8 mouse cellular contexts compared by ENCODE assay signal in genomic region chr2:164404082-164404990, GRCm38 (mm10). TPM values are rescaled to one million over a fixed set of nuclear protein-coding genes. Genes with fewer than 3 reads are reported as not detected.
DNase-seq lines count a peak whose midpoint lies in the region; ATAC-seq lines count a peak whose summit lies in the region.

No protein-coding gene starts in this region.

- ATAC-seq in stomach, embryonic 14.5 days (ENCODE audit: insufficient number of reproducible peaks, insufficient read depth, low FRiP score, low read depth), result no peak
- ATAC-seq in CD4-positive, CD25-positive, alpha-beta regulatory T cell, adult 4 months, result no peak

- peak overlapping the region; percentile 19; the same call in 1 of the 2 replicates for H3K9ac ChIP-seq in stomach, embryonic 14.5 days (replicated peaks; ENCODE audit: low read depth, low read length)

- 2% methylated on average over 46 of the region's 49 CpGs for WGBS in stomach, embryonic 14.5 days

- H3K4me3 ChIP-seq in stomach, embryonic 14.5 days (ENCODE audit: low read depth, low read length), result peak overlapping the region; percentile 33

- H3K4me1 ChIP-seq in stomach, embryonic 14.5 days (ENCODE audit: control insufficient read depth, insufficient read depth, low read length), result peaks cover 17% of the 10 kb centered on the region; the same call in 1 of the 2 replicates

- H3K4me2 ChIP-seq in stomach, embryonic 14.5 days (replicated peaks; ENCODE audit: low read depth, low read length), result peak overlapping the region; percentile 49

- H3K9me3 ChIP-seq in stomach, embryonic 14.5 days (ENCODE audit: control insufficient read depth, low read depth, low read length), result no peaks in the 10 kb centered on the region

- DNase-seq in adrenal gland, postnatal 10 days, result peak; percentile 64
- DNase-seq in adrenal gland, adult 8-10 months, result no peak
- DNase-seq in heart, adult 9 months (ENCODE audit: low spot score in 2 of 2), result peak; percentile 36 to 43
- peak; percentile 68 for DNase-seq in kidney, adult 18-20 months
- peak; percentile 87 to 89 for DNase-seq in lung, adult 18-20 months
- no peak for DNase-seq in layer of hippocampus, adult 9-10 months (ENCODE audit: low spot score)

- H3K27me3 ChIP-seq in stomach, embryonic 14.5 days (ENCODE audit: control insufficient read depth, insufficient read depth, low read length), result peaks cover 37% of the 10 kb centered on the region

- no peak overlapping the region for H3K27ac ChIP-seq in stomach, embryonic 14.5 days (ENCODE audit: low read length)

- H3K36me3 ChIP-seq in stomach, embryonic 14.5 days (ENCODE audit: control insufficient read depth, insufficient read depth, low read length), result no peaks in the 10 kb centered on the region

RNA-seq across cellular contexts. Expression of gene Matn4, which starts 0.6 kb away (rescaled TPM):
- total RNA-seq in adrenal gland, postnatal 10 days (2021), result 1 to 10 TPM; 2.3 to 2.7 TPM
- total RNA-seq in adrenal gland, adult 8-10 months (2022), result under 1 TPM; 0.38 to 0.81 (median 0.67) TPM
- 1.1 and 2.0 TPM in 2 replicates for polyA plus RNA-seq in stomach, embryonic 14.5 days (2014; fragmentation: Nextera tagmentation; extraction: Ambion mirVana)
- not detected for polyA plus RNA-seq in CD4-positive, CD25-positive, alpha-beta regulatory T cell, adult 4 months (2017; shearing (Covaris generic))

RNA-seq across cellular contexts. Expression of gene Rbpjl, which starts 1.4 kb away (rescaled TPM):
- total RNA-seq in adrenal gland, postnatal 10 days (2021), result under 1 TPM in 1 of 2 experiments, not detected in 1; 0.15 TPM
- total RNA-seq in adrenal gland, adult 8-10 months (2022), result not detected
- polyA plus RNA-seq in stomach, embryonic 14.5 days (2014; fragmentation: Nextera tagmentation; extraction: Ambion mirVana), result 0.14 and 6.6 TPM in 2 replicates
- polyA plus RNA-seq in CD4-positive, CD25-positive, alpha-beta regulatory T cell, adult 4 months (2017; shearing (Covaris generic)), result not detected

RNA-seq across cellular contexts. Expression of gene Slpi, which starts 15.4 kb away (rescaled TPM):
- total RNA-seq in adrenal gland, postnatal 10 days (2021), result 10 to 100 TPM in 1 of 2 experiments, 1 to 10 TPM in 1; 9.1 to 13.2 TPM
- total RNA-seq in adrenal gland, adult 8-10 months (2022), result 10 to 100 TPM in 3 of 4 experiments, 1 to 10 TPM in 1; 8.5 to 24.2 (median 22.2) TPM
- 0.58 and 1.8 TPM in 2 replicates for polyA plus RNA-seq in stomach, embryonic 14.5 days (2014; fragmentation: Nextera tagmentation; extraction: Ambion mirVana)
- 1 to 10 TPM in 1 of 2 experiments, under 1 TPM in 1; 0.75 to 1.1 TPM for polyA plus RNA-seq in CD4-positive, CD25-positive, alpha-beta regulatory T cell, adult 4 months (2017; shearing (Covaris generic))

RNA-seq across cellular contexts. Expression of gene Sdc4, which starts 39.4 kb away (rescaled TPM):
- 100 to 1,000 TPM; 101 to 246 TPM for total RNA-seq in adrenal gland, postnatal 10 days (2021)
- total RNA-seq in adrenal gland, adult 8-10 months (2022), result 100 to 1,000 TPM in 2 of 4 experiments, 10 to 100 TPM in 2; 89.0 to 114 (median 105) TPM
- 104 and 120 TPM in 2 replicates for polyA plus RNA-seq in stomach, embryonic 14.5 days (2014; fragmentation: Nextera tagmentation; extraction: Ambion mirVana)
- polyA plus RNA-seq in CD4-positive, CD25-positive, alpha-beta regulatory T cell, adult 4 months (2017; shearing (Covaris generic)), result 10 to 100 TPM; 69.7 to 93.7 TPM

RNA-seq across cellular contexts. Expression of gene Sys1, which starts 52.4 kb away (rescaled TPM):
- 10 to 100 TPM; 31.7 to 34.5 TPM for total RNA-seq in adrenal gland, postnatal 10 days (2021)
- 10 to 100 TPM; 26.2 to 34.8 (median 30.9) TPM for total RNA-seq in adrenal gland, adult 8-10 months (2022)
- 65.0 and 67.6 TPM in 2 replicates for polyA plus RNA-seq in stomach, embryonic 14.5 days (2014; fragmentation: Nextera tagmentation; extraction: Ambion mirVana)
- polyA plus RNA-seq in CD4-positive, CD25-positive, alpha-beta regulatory T cell, adult 4 months (2017; shearing (Covaris generic)), result 10 to 100 TPM in 1 of 2 experiments, 1 to 10 TPM in 1; 8.8 to 15.1 TPM

Comparison
In these comparisons a context has a peak if more than half of its experiments do, and no peak if none do; other contexts are left out.
1. DNase-seq: peak in adrenal gland, postnatal 10 days (single experiment), heart, adult 9 months (2 of 2), kidney, adult 18-20 months (single experiment) and lung, adult 18-20 months (2 of 2); none in adrenal gland, adult 8-10 months (single experiment) and layer of hippocampus, adult 9-10 months (single experiment).